Mouse (Mus musculus): ENCODE results near the gene 6430548M08Rik. TPM values are rescaled to one million over a fixed set of nuclear protein-coding genes. Genes with fewer than 3 reads are reported as not detected.

6430548M08Rik gene
- total RNA-seq, 2 experiments from 2014 or later, result 108 to 110 TPM

GRCm38 (mm10) chr8:120213939-120214338 is 100.0 kb downstream of the 6430548M08Rik start:
- DNase-seq (ENCODE audit: low spot score in 2 of 2), result peak; percentile 47 to 59

Other genes with a start within 250 kb of the 6430548M08Rik start
- 10 to 100 TPM; 86.7 to 93.0 TPM for gene Usp10, start 203.8 kb upstream of the 6430548M08Rik start, total RNA-seq (2021)
- not detected for gene Gm20388, start 203.3 kb upstream of the 6430548M08Rik start, total RNA-seq (2021)
- gene Crispld2, start 121.7 kb upstream of the 6430548M08Rik start, total RNA-seq (2021), result 1 to 10 TPM; 1.6 to 2.1 TPM
- gene Zdhhc7, start 12.7 kb upstream of the 6430548M08Rik start, total RNA-seq (2021), result 10 to 100 TPM; 39.1 to 42.1 TPM
- gene Fam92b, start 63.3 kb downstream of the 6430548M08Rik start, total RNA-seq (2021), result under 1 TPM in 1 of 2 experiments, not detected in 1; 0.33 TPM
- 100 to 1,000 TPM in 1 of 2 experiments, 10 to 100 TPM in 1; 94.0 to 107 TPM for gene Gse1, start 114.3 kb downstream of the 6430548M08Rik start, total RNA-seq (2021)

Measured in layer of hippocampus, postnatal 14 days (tissue).